Mouse (Mus musculus): ENCODE data around the gene Kcnd3. TPM values are rescaled to one million over a fixed set of nuclear protein-coding genes. Genes with fewer than 3 reads are reported as not detected.

Kcnd3 gene
- total RNA-seq (2015), result 0.05 TPM in 1 of 2 replicates, not detected in the other
- not detected in 2 replicates for total RNA-seq (2017)

DNA sequence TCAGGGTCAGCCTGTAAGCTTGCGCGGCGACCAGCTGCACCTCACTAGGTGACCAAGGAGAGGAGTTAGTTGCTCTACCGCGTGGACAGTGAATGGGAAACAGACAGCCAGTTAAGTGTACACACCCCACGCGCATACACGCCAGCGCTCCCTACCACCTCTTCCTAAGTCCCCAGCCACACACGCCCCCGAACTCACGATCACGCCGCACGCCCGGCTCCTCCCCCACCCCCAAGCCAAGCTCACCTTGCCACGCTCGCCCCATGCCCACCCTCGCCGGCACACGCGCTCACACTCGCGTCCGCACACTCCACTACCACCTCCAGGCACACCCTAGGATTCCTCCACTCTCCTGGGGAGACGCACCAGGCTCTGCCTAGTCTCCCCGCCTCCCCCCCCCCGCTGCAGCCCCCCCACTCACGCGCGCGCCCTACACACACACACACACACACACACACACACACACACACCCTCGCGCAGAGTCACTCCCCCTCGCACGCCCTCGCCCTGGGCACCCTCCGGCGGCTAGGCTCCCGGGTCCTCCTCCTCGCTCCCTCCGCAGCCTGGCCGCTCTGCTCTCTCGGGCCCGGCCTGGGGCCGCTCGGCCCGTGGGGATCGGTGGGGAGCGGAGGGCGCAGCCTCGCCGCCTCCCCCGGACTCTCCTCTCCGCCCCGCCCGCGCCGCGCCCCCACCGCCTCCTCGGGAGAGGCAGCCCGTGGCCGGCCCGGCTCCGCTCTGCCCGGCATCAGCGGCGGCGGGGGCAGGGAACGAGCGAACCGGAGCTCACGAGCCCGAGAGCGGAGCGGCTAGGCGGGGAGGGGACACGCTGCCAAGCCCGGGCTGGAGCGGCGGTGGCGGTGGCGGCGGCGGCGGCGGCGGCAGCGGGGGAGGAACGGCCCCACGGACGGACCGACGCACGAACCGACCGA is at the start of gene Kcnd3:
Gene Kcnd3, plus strand, starts transcription at position 704 of the 929 bp plus-strand sequence.
- ATAC-seq (replicated peaks; ENCODE audit: poor library complexity), result 0 out of 2 replicates have a peak, but pooled peaks have one; percentile 25

DNA sequence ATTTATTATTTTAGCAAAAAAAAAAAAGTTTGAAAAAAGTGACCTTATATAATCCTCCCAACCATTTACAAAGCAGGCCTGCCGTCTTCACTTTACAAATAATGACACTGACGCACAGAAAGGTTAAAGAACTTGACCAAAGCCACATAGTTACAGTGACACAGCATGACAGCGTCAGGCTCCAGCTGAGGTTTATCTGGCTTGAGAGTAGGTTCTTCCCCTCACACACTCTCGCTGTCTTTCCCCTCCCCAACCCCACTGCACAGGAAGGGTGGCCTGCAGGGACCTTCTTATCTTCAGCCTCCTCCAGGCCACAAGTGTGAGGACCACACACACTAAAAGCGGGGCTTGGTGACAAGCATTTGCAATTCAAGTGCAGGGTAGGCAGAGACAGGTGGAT is 49.5 kb upstream of the Kcnd3 start:
- peak; percentile 90 for ATAC-seq (replicated peaks; ENCODE audit: poor library complexity)

DNA sequence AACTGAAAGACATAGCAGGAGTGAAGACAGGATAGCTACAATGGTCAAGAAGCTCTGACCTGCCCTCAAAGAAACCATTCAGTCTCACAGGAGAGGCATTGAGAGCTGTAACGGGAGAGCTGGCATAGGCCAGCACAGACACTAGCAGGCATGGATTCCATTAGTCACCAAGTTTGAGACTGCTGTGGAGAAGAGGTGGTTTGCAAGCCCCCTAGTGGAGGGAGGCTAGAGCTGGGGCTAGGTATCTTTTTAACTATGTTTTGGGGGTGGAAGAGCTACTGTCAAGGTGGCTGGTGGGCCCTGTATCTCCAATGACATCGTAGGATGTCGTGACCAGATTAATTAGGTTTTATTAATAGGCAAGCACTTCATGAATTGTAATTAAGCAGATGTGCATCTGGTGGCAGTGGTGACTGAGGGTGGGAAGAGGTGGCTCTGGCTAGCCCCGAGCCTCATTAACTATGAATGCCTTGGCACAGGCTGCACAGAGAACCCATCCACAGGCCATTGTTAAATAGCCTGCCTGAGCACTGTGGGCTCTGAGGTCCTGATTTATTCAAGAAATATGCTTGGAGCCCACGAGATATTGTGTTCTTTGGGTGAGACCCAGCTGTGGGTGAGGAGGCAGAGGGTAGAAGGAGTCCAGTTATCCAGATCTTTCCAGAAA is 48.6 kb upstream of the Kcnd3 start:
- peak; percentile 59 for ATAC-seq (replicated peaks; ENCODE audit: poor library complexity)

DNA sequence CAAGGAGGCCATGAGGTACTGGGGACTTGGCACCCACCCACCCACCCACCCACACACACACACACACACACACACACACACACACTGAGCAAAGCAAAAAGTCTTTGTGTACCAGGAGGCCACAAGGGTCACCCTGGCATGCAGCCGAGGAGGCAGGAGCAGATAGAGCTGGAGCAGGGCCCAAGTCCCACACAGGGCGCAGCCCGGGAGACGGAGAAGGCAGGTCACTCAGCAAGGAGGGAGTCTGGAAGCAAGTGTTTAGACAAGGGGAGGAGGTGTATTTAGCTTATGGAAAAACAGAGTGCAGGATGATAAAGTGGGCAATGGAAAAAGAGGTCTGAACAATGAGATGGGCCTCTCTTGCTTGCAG is 48.1 kb upstream of the Kcnd3 start:
- no peak for ATAC-seq (replicated peaks; ENCODE audit: poor library complexity)

GRCm38 (mm10) chr3:105405516-105405915 is 46.6 kb upstream of the Kcnd3 start:
- no peak for ATAC-seq (replicated peaks; ENCODE audit: poor library complexity)

GRCm38 (mm10) chr3:105406036-105406435 is 46.1 kb upstream of the Kcnd3 start:
- no peak for ATAC-seq (replicated peaks; ENCODE audit: poor library complexity)

DNA sequence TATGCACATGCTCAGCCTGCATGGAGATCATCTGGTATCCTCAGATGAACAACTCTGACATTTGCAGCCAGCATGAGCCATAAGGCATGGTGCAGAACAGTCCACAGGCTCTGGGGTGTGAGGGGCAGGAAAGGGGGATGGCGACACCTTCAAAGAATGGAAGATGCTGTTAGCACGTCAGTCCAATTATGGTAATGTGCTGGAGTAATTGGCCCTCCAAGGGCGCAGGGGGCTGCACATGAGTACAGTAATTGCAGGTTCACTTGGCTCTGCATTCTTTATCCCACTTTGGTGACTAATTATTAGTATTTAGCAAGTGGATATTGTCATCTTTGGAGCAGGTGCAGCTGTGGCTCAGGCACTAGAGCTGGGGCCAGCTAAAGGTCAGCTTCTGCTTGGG is 43.9 kb upstream of the Kcnd3 start:
- no peak for ATAC-seq (replicated peaks; ENCODE audit: poor library complexity)

DNA sequence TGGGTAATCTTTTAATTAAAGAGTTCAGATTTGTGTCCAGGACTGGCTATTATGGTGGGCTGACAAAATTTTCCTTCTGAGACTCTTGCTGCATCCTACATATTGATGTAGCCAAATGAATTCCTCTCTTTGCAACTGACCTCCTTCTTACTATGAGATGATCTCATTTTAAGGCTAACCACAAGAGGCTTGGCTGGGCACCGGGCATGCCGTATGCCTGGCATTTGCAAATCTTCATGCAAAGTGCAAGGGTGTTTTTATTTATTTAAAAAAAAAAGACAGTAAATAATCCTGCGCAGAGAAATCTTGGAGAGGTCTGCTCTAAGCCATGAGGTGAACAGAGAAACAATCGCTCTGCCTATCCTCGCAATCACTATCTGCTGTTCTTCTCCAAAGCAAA is 41.3 kb upstream of the Kcnd3 start:
- ATAC-seq (replicated peaks; ENCODE audit: poor library complexity), result no peak

DNA sequence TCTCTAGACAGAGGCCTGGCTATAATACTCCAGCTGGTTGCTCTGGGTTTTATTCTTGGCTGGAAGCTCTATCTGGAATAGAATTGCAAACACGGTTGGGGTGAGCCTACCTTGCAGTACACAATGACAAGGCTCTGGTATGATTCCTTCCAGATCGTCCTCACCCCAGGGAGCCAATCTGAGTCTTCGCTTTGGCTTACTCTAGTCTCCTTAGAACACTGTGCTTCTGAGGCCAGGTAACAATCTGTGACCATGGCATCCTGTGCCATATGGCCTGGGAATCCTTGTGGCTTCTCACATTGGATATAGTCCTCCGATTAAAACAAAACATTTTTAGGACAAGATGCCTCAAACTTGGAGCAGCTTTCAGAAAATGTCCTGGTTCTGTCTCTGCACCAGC is 40.4 kb upstream of the Kcnd3 start:
- ATAC-seq (replicated peaks; ENCODE audit: poor library complexity), result no peak

GRCm38 (mm10) chr3:105412229-105412628 is 39.9 kb upstream of the Kcnd3 start:
- ATAC-seq (replicated peaks; ENCODE audit: poor library complexity), result no peak

GRCm38 (mm10) chr3:105412681-105413080 is 39.4 kb upstream of the Kcnd3 start:
- ATAC-seq (replicated peaks; ENCODE audit: poor library complexity), result no peak

DNA sequence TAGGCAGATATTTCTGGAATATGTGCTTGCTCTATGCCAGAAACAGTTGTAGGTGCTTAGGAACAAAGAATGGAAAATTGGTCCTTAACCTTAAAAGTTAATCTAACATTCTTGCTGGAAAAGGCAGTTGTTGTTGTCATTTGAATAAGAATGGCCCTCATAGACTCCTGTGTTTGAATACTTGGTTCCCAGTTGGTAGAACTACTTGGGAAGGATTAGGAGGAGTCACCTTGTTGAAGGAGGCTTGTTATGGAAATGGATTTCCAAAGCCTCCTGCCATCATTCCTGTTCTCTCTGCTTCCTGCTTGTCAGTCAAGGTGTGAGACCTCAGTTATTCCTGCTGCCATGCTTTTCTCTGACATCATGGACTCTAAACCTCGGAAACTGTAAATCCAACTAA is 33.7 kb upstream of the Kcnd3 start:
- ATAC-seq (replicated peaks; ENCODE audit: poor library complexity), result no peak

DNA sequence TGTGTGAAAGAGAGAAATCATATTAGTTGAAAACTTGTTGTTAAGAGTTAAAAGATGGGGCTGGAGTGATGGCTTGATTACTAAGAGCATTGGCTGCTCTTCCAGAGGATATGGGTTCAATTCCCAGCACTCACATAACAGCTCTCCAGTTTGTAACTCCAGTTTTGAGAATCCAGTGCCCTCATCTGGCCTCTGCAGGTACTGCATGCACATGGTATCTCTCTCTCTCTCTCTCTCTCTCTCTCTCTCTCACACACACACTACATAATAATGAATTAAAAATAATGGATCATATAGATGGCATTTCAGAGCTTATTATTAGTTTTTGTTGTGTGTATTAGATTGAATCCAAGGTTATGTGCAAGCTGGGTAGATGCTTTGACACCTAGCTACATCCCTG is 29.7 kb upstream of the Kcnd3 start:
- ATAC-seq (replicated peaks; ENCODE audit: poor library complexity), result no peak

GRCm38 (mm10) chr3:105423427-105423826 is 28.7 kb upstream of the Kcnd3 start:
- ATAC-seq (replicated peaks; ENCODE audit: poor library complexity), result no peak

- ATAC-seq (replicated peaks; ENCODE audit: poor library complexity), result no peak
These were observed 23.5 kb upstream of the Kcnd3 start for GRCm38 (mm10) chr3:105428586-105428985.

DNA sequence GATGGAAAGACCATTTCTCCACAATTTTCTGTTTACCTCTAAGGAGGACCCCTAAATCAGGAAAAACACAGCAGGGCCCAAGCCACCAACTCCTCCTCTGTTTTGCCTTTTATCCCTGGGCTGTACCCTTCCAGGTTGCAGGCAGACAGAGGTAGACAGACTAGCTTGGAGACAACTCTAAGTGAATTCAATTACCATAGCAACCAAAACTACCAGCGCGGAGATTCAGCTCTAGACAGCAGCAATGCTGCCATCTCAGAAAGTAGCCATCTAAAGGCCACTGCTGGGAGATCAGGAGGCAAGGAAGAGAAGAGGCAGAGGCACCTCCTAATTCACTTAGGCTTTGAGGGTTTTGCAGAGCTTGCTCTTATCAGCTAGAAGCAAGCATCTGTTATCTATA is 15.7 kb upstream of the Kcnd3 start:
- no peak for ATAC-seq (replicated peaks; ENCODE audit: poor library complexity)

DNA sequence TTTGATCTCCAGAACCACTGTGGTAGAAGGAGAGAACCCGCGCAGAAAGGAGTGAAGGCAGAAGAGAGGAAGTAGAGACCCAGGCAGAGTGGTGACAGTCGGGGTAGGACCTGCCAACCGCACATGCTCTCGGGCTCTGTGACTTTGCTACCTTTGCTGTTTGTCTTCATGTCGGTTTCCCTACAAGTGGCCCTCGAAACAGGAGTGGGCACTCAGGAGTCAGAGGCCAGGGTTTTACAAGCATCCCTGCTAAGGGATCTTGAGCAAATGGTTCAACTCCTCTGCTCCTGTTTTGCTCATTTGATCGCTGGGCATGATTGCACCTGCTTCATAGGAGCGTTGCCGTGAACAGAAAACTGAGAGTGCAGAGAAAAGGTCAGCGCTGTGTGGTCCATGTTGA is 15.2 kb upstream of the Kcnd3 start:
- ATAC-seq (replicated peaks; ENCODE audit: poor library complexity), result no peak

DNA sequence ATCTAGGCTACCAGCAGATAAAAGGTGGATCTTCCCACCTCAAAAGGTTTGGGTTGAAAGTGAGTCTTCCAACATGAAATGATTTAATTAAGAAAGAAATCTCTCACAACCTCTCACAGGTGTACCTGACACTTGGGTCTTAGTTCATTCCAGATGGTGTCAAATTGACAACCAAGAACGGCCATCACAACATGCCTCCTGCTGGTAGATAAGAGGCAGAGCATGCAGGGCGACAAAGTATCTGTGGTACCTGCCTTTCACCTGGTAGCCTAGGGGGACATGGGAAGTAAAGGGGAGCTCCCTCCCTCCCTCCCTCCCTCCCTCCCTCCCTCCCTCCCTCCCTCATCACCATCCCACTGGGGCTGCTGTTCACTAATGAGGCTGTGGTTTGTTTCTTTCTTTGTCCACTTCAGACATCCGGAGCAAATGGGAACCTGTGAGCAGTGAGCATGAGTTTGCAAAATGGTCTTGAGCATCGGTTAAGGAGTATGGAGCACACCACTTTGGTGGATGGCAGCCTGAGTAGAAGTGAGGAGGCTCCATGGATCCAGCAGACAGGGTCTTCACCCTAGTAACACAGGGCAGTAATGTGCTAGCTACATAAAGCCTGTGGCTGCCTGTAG is 11.1 kb upstream of the Kcnd3 start:
- ATAC-seq (replicated peaks; ENCODE audit: poor library complexity), result peak; percentile 29

- ATAC-seq (replicated peaks; ENCODE audit: poor library complexity), result 0 out of 2 replicates have a peak, but pooled peaks have one; percentile 35
These were observed 1.3 kb upstream of the Kcnd3 start for GRCm38 (mm10) chr3:105450641-105451470.

DNA sequence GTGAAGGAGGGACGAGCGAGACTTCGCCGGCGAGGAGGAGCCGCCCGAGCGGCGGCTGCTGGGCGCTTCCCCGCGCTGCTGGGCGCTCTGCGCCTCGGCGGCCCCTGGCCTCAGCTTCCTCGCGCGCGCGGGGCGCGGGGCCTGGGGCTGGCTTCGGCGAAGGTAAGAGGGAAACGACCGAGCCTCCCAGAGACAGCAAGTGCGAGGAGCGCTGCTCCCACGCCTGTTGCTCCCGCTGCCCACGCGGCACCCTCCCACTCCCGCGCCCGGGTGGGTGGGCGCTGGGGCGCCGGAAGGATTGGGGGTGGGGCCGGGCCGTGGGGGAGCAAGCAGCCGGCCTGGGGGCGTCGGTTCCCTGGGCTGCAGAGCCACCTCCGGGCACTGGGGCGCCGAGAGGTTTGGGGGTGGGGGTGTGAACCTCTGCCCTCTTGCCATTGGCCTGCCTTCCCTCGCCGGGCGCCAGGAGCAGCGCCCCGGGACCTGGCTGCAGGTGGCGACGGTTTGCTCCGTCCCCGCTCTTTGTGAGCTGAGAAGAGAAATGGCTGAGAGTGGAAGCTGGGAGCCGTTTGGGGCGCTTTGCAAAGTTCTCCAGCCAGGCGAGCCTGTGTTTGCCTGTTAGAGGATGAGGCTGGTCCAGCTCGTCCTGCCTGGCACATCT is 555 bp downstream of the Kcnd3 start:
- ATAC-seq (replicated peaks; ENCODE audit: poor library complexity), result 0 out of 2 replicates have a peak, but pooled peaks have one; percentile 7

All from megakaryocyte progenitor cell, adult 5-6 weeks (primary cell).